Mouse (Mus musculus) Muller cell, postnatal 12 days (primary cell): ENCODE results near the gene Tspan1.

Experiments
- DNase-seq: peaks from one replicate; pipeline ENCODE4 v3.0.0-alpha.2; 2015; ENCODE audit errors: inconsistent ontology term

The Tspan1 gene

GRCm38 (mm10) chr4:116167404-116167803, at the start of gene Tspan1:
TSS of gene Tspan1 (minus strand) at chr4:116167601.
- DNase-seq: no peak

GRCm38 (mm10) chr4:116217046-116217445, 49.6 kb upstream of the Tspan1 start:
- DNase-seq: peak; percentile 36

- DNase-seq: no peak
Observed at GRCm38 (mm10) chr4:116215895-116216605, 48.6 kb upstream of the Tspan1 start.

DNA sequence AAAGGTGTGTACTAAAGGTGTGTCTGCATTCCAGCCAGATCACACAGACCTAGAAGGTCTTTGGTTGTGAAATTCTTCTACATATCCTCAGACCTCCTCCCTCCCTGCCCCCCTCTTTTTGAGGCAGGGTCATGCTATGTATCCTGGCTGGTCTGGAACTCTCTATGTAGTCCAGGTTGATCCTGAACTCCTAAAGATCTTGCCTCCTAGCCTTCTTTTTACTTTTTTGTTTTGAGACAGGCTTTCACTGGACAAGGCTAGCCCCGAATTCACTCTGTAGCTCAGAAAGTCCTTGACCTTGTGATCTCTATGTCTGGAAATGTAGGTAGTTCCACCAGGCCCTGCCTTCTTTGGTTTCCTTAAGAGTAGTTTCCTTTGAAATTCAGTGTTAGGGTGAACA, 41.5 kb upstream of the Tspan1 start:
- no peak for DNase-seq

DNA sequence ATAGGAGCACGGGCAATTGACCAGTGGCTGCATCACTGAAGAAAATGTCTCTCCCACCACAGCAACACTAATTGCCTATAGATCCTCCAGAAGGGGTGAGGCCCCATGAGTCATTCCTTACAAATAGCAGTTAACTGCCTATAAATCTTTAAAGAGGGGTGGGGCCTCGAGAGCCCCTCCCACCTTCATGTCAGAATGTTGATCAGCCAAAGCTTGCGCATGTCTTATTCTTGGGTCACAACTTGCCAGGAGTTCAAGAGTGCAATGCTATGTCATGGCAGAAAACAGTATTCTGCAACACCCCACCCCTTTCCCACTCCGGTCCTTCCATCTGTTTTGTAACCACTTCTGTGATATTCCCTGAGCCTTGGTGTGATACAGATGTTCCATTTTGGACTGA, 39.1 kb upstream of the Tspan1 start:
- DNase-seq: no peak

DNA sequence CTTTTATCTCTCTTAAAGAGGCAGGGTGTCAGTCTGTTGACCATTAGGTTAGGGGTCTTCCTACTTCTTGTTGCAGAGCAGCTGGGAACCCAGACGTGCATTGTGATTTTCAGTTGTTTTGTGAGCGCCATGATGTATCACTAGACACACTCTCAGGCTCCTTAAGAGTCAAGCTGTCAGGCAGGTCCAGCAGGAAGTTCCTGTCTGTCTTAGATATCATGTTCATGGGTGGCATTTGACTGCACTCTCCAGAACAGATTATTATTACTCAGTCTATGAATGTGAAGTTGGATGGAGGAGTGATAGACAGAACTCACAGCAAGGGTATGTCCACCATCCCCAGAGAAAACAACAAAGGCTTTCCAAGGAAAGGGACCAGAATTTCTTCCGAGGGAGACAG, 37.0 kb upstream of the Tspan1 start:
- DNase-seq: no peak

GRCm38 (mm10) chr4:116198422-116198821, 31.0 kb upstream of the Tspan1 start:
- peak; percentile 26 for DNase-seq

DNA sequence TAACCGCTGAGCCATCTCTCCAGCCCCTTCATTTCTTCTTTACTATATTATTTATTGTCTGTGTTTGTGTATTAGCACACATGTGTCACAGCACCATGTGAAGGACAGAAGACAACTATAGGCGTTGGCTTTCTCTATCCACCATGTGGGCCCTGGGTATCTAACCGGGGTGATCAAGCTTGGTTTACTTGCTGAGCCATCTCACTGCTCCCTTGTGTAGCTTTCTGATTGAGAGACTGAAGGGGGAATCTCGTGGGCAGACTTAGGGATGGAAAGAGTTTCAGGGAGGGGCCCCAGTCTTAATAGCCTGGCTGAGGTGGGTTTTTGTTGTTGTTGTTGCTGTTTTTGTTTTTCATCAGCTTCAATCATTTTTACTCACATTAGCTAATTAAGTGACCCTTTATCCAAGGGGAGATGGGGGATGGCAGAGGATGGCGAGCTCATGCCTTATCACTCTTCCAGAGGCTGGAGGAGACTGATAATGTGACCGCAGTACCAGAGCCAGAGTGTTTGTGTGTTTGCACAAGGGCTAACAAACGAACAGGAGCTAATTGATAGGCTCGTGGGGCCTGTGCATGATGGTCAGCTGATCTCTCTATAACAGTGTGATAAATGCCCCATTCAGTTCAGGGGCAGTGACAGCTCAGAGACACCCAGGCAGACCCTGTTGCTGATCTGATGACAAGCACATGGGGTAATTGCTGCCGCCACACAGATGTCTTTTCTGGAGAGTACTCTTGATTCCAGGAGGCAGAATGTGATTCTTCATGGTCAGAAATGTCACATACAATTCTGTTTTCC, 26.4 kb upstream of the Tspan1 start:
- no peak for DNase-seq

DNA sequence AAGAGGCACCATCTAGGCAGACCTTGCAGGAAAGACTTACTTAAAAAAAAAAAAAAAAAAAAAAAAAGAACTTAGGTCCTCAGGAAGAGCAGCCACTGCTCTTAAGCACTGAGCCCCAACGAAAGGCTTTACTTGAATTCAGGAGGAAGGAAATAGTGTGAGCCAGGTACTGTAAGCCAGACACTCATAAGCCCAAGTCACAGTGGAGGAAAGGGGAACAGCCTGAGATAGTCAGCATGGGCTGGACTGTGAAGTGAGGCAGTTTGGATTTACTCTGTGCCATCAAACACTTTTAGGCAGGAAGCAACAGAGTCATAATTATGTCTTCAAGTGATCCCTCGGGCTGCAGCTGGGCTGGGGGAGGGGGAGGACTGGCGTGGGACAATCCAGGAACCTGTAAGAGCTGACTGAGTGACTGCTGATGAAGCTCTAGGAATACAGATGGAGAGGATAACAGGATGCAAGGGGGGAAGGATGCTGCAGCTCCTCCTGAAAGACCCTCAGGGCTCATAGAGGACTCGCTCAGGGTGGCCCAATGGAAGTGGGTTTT, 25.0 kb upstream of the Tspan1 start:
- DNase-seq: no peak

- no peak for DNase-seq
Observed at GRCm38 (mm10) chr4:116185083-116185482, 17.7 kb upstream of the Tspan1 start.

DNA sequence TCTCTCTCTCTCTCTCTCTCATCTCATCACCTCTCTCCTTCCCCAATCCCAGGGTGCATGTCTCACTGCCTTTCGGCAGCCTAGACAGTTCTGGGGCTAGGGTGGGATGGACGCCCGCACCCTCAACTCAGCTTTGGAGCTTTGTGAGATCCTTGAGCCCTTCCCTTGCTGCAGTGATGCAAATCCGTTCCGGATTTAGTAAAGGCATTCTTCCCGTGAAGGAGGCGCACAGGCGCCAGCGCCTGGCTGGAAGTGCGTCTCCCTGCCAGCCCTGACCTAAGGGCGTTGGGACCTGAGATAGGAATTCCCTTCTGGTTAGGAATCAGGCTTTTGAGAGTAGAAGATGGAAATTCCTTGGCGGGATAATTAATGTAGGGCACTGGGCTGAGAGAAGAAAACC, 15.3 kb upstream of the Tspan1 start:
- DNase-seq: peak; percentile 58

GRCm38 (mm10) chr4:116182079-116182478, 14.7 kb upstream of the Tspan1 start:
- peak; percentile 36 for DNase-seq

DNA sequence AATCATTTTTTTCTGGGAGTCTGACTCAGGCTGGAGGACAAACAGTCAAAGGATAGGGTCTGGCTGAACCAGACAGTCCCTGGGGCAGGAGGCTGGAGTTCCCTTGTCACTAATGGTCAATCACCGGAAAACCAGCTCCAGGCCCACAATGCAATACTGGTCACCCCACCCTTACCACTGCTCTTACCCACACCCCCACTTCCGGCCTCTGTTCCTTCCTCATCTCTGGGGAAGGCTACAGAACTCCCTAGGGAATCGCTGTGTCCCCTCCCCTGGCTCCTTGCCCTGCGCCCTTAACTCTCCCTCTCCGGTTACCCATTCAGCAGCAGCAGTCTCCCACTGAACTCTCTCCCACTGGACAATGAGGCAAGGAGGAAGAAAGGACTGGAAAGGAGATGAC, 9.7 kb upstream of the Tspan1 start:
- peak; percentile 60 for DNase-seq

DNA sequence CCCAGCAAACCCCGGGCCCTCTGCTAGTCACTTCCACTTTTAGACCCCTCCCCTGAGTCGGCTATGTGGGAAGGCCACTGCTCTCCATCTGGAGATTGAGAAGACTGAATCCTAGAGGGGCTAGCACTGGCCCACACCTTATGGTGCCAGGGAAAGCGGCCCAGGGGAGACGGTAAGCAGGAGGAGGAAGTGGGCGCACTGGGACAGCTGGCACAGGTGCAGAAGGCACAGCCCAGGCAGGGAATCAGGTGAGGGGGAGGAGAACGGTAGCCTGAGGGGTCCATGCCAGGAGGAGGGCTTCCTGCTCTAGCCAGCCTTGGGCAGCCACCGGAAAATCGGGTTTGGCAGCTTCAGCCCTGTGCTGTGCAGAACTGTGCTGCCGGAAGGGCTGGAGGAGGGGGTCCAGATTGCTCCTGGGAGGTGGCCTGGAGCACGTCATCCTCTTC, 9.2 kb upstream of the Tspan1 start:
- peak; percentile 76 for DNase-seq

GRCm38 (mm10) chr4:116175711-116176542, 8.5 kb upstream of the Tspan1 start:
- peak; percentile 19 for DNase-seq

- no peak for DNase-seq
Observed at GRCm38 (mm10) chr4:116175136-116175535, 7.7 kb upstream of the Tspan1 start.

GRCm38 (mm10) chr4:116174466-116175116, 7.2 kb upstream of the Tspan1 start:
- DNase-seq: no peak

- no peak for DNase-seq
Observed at GRCm38 (mm10) chr4:116173752-116174151, 6.4 kb upstream of the Tspan1 start.

GRCm38 (mm10) chr4:116173072-116173471, 5.7 kb upstream of the Tspan1 start, which contains the start of the genes 1700042G07Rik and Gm49337:
TSS of gene 1700042G07Rik (plus strand) at chr4:116173372.
TSS of gene Gm49337 (plus strand) at chr4:116173384.
- no peak for DNase-seq

DNA sequence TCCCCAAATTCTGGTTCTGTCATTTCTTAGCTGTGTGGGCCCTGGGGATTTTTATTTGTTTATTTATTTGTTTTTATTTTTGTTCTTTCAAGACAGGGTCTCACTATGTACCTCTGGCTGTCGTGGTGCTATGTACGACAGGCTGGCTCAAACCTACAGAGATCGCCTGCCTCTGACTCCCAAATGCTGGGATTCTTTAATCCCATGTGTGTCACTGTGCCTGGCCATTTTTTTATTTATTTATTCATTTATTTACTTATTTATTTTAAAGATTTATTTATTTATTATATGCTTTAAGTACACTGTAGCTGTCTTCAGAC, 1.9 kb upstream of the Tspan1 start:
- DNase-seq: no peak

DNA sequence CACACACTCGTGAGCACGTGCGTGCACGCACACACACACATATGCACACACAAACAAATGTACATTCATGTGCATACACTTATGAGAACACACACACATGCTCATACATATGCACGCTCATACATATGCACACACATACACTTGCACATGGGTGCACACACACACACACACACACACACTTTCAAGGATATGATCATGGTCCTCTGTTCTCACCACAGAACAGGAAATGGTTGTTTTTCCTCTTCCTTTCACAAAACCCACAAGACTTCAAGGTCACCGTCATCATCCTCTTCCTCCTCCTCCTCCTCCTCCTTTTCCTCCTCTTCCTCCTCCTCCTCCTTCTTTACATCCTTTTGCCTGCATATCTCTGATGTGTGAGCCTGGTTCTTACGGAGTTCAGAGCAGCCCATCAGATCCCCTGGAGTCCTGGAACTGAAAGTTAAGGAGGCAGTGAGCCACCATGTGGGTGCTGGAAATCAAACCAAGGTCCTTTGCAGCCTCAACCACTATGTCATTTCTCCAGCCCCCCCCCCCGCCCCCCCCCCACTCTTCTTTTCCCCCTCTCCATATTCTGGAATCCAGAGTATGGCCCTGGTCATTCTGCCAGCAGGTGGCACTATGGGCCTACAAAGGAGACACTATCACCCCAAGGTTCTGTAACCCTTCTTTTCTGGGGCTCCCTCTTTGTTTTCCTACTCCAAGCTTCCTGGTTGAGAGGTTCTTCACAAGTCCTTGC, 1.4 kb upstream of the Tspan1 start:
- peak; percentile 33 for DNase-seq
